8 mouse cellular contexts compared by ENCODE assay signal in genomic region chr19:31665007-31665406, GRCm38 (mm10).
DNase-seq lines count a peak whose midpoint lies in the region; ATAC-seq and TF ChIP-seq lines count a peak whose summit lies in the region.

No protein-coding gene starts in this region.

- no peak for TF ChIP-seq CTCF in lung, embryonic 14.5 days (IDR thresholded peaks at IDR 0.05; ENCODE audit: low read depth)
- TF ChIP-seq CTCF in midbrain, postnatal 0 days (IDR thresholded peaks at IDR 0.05) = no peak

- peak overlapping the region; percentile 97 for H3K4me2 ChIP-seq in lung, embryonic 14.5 days
- peak overlapping the region; percentile 83 for H3K4me2 ChIP-seq in embryonic facial prominence, embryonic 14.5 days (ENCODE audit: low read depth, low read length)
- H3K4me2 ChIP-seq in intestine, embryonic 15.5 days (replicated peaks) = peak overlapping the region; percentile 93
- peak overlapping the region; percentile 90 for H3K4me2 ChIP-seq in midbrain, postnatal 0 days (ENCODE audit: low read depth, low read length, poor library complexity, severe bottlenecking)

- 10% methylated on average over 8 of the region's 8 CpGs for WGBS in lung, embryonic 14.5 days
- 6% methylated on average over 8 of the region's 8 CpGs for WGBS in embryonic facial prominence, embryonic 14.5 days
- 13% methylated on average over 8 of the region's 8 CpGs for WGBS in intestine, embryonic 15.5 days
- WGBS in midbrain, postnatal 0 days = 7% methylated on average over 8 of the region's 8 CpGs

- peak overlapping the region; percentile 58 for H3K9ac ChIP-seq in lung, embryonic 14.5 days
- peak overlapping the region; percentile 73 for H3K9ac ChIP-seq in embryonic facial prominence, embryonic 14.5 days (ENCODE audit: low read depth, low read length)
- H3K9ac ChIP-seq in intestine, embryonic 15.5 days = peak overlapping the region; percentile 68
- H3K9ac ChIP-seq in midbrain, postnatal 0 days (replicated peaks; ENCODE audit: low read length, poor library complexity, severe bottlenecking) = peak overlapping the region; percentile 74

- H3K27me3 ChIP-seq in lung, embryonic 14.5 days (ENCODE audit: insufficient read depth, low read length) = no peaks in the 10 kb centered on the region; the same call in 1 of the 2 replicates
- H3K27me3 ChIP-seq in embryonic facial prominence, embryonic 14.5 days (replicated peaks; ENCODE audit: control insufficient read depth, insufficient read depth, low read length) = no peaks in the 10 kb centered on the region
- peaks cover 11% of the 10 kb centered on the region for H3K27me3 ChIP-seq in intestine, embryonic 15.5 days (replicated peaks)
- no peaks in the 10 kb centered on the region for H3K27me3 ChIP-seq in midbrain, postnatal 0 days (ENCODE audit: insufficient read depth, low read length)

- H3K4me1 ChIP-seq in lung, embryonic 14.5 days (ENCODE audit: insufficient read depth) = peaks cover 6% of the 10 kb centered on the region; the same call in 1 of the 2 replicates
- peaks cover 8% of the 10 kb centered on the region; the same call in 1 of the 2 replicates for H3K4me1 ChIP-seq in embryonic facial prominence, embryonic 14.5 days (ENCODE audit: control insufficient read depth, insufficient read depth, low read length)
- peaks cover 6% of the 10 kb centered on the region; the same call in 1 of the 2 replicates for H3K4me1 ChIP-seq in intestine, embryonic 15.5 days (replicated peaks)
- no peaks in the 10 kb centered on the region for H3K4me1 ChIP-seq in midbrain, postnatal 0 days (ENCODE audit: insufficient read depth, low read length)

- ATAC-seq in lung, embryonic 14.5 days (ENCODE audit: insufficient read depth) = no peak
- no peak for ATAC-seq in embryonic facial prominence, embryonic 14.5 days (ENCODE audit: low read depth)
- no peak for ATAC-seq in intestine, embryonic 15.5 days
- ATAC-seq in midbrain, postnatal 0 days (ENCODE audit: low FRiP score) = no peak

- H3K27ac ChIP-seq in lung, embryonic 14.5 days (ENCODE audit: low read depth) = no peak overlapping the region
- peak overlapping the region; percentile 75 for H3K27ac ChIP-seq in embryonic facial prominence, embryonic 14.5 days (replicated peaks; ENCODE audit: low read depth, low read length)
- H3K27ac ChIP-seq in intestine, embryonic 15.5 days = peak overlapping the region; percentile 81; the same call in 1 of the 2 replicates
- peak overlapping the region; percentile 74; the same call in 1 of the 2 replicates for H3K27ac ChIP-seq in midbrain, postnatal 0 days (ENCODE audit: low read depth, low read length)

- H3K36me3 ChIP-seq in lung, embryonic 14.5 days (ENCODE audit: insufficient read depth) = no peaks in the 10 kb centered on the region
- H3K36me3 ChIP-seq in embryonic facial prominence, embryonic 14.5 days (ENCODE audit: control insufficient read depth, insufficient read depth, low read length) = no peaks in the 10 kb centered on the region
- H3K36me3 ChIP-seq in intestine, embryonic 15.5 days = no peaks in the 10 kb centered on the region
- H3K36me3 ChIP-seq in midbrain, postnatal 0 days (ENCODE audit: insufficient read depth, low read length) = no peaks in the 10 kb centered on the region

- H3K9me3 ChIP-seq in lung, embryonic 14.5 days (ENCODE audit: low read depth, low read length) = no peaks in the 10 kb centered on the region
- no peaks in the 10 kb centered on the region for H3K9me3 ChIP-seq in embryonic facial prominence, embryonic 14.5 days (ENCODE audit: control insufficient read depth, low read length)
- no peaks in the 10 kb centered on the region for H3K9me3 ChIP-seq in intestine, embryonic 15.5 days
- H3K9me3 ChIP-seq in midbrain, postnatal 0 days (ENCODE audit: low read length) = no peaks in the 10 kb centered on the region

- peak; percentile 21 for DNase-seq in lung, embryonic 14.5 days
- DNase-seq in lung, postnatal 14 days = no peak
- peak; percentile 40 for DNase-seq in embryonic facial prominence, embryonic 14.5 days (ENCODE audit: low spot score)
- peak; percentile 31 for DNase-seq in midbrain, postnatal 0 days (ENCODE audit: low spot score)
- DNase-seq in thymus, postnatal 10 days (ENCODE audit: low spot score in 2 of 2) = no peak
- no peak for DNase-seq in cerebellum, adult 18-20 months
- no peak for DNase-seq in spleen, postnatal 4 days (ENCODE audit: low spot score in 2 of 2)

- peak overlapping the region; percentile 51 for H3K4me3 ChIP-seq in lung, embryonic 14.5 days (ENCODE audit: low read depth, low read length)
- H3K4me3 ChIP-seq in embryonic facial prominence, embryonic 14.5 days (ENCODE audit: low read depth, low read length) = peak overlapping the region; percentile 59
- peak overlapping the region; percentile 58 for H3K4me3 ChIP-seq in intestine, embryonic 15.5 days (replicated peaks)
- peak overlapping the region; percentile 72 for H3K4me3 ChIP-seq in midbrain, postnatal 0 days (ENCODE audit: low read depth, low read length)

Comparison
In these comparisons a context has a peak if more than half of its experiments do, and no peak if none do; other contexts are left out.
1. DNase-seq: peak in lung, embryonic 14.5 days (single experiment), embryonic facial prominence, embryonic 14.5 days (single experiment) and midbrain, postnatal 0 days (single experiment); none in lung, postnatal 14 days (single experiment), thymus, postnatal 10 days (0 of 2), cerebellum, adult 18-20 months (0 of 2) and spleen, postnatal 4 days (0 of 2).
2. Peak in every context shown above with its lines, with median percentiles within 50 percentile points of each other: H3K4me2 ChIP-seq, H3K4me3 ChIP-seq and H3K9ac ChIP-seq.